Mouse (Mus musculus) heart, embryonic 15.5 days (tissue): ENCODE data around the gene Cd164. TPM values are rescaled to one million over a fixed set of nuclear protein-coding genes. Genes with fewer than 3 reads are reported as not detected.

Source experiments
- ATAC-seq: fragments of 200-750 bp; cut with Nextera tagmentation; replicated peaks from 2 replicates; pipeline ENCODE4 v1.8.0; 2017; ENCODE audit warnings: low read depth, moderate TSS enrichment; ENCODE audit not compliant: insufficient number of reproducible peaks, insufficient read depth, low FRiP score
- H3K27ac ChIP-seq: fragments of 300-500 bp; sonication (generic); 2 replicates; pipeline ENCODE4 v1.5.1; 2015; ENCODE audit warnings: mild to moderate bottlenecking, inconsistent platforms
- H3K27me3 ChIP-seq: fragments of 300-500 bp; sonication (generic); 2 replicates; pipeline ENCODE4 v1.6.1; 2015; ENCODE audit warnings: inconsistent platforms
- H3K36me3 ChIP-seq: fragments of 300-500 bp; sonication (generic); 2 replicates; pipeline ENCODE4 v1.6.1; 2015; ENCODE audit warnings: mild to moderate bottlenecking, inconsistent platforms
- H3K4me1 ChIP-seq: fragments of 300-500 bp; sonication (generic); replicated peaks from 2 replicates; pipeline ENCODE4 v1.6.1; 2015; ENCODE audit warnings: inconsistent platforms
- H3K4me2 ChIP-seq: fragments of 300-500 bp; sonication (generic); 2 replicates; pipeline ENCODE4 v1.6.1; 2015; ENCODE audit warnings: inconsistent platforms, mild to moderate bottlenecking, moderate library complexity
- H3K4me3 ChIP-seq: fragments of 300-500 bp; sonication (generic); 2 replicates; pipeline ENCODE4 v1.5.1; 2015; ENCODE audit warnings: mild to moderate bottlenecking, inconsistent platforms
- H3K9ac ChIP-seq: fragments of 300-500 bp; sonication (generic); 2 replicates; pipeline ENCODE4 v1.6.1; 2015; ENCODE audit warnings: mild to moderate bottlenecking, inconsistent platforms
- H3K9me3 ChIP-seq: fragments of 300-500 bp; sonication (generic); replicated peaks from 2 replicates; pipeline ENCODE4 v1.6.1; 2016; ENCODE audit warnings: inconsistent platforms
- WGBS: fragments of 180-500 bp; shearing (Covaris S2); methylation state at CpG from one replicate; pipeline ENCODE4 v1.1.7; 2015; ENCODE audit warnings: mixed read lengths; 5-methylcytosine and 5-hydroxymethylcytosine counted together
- polyA plus RNA-seq: library from polyadenylated mRNA; unstranded; fragments of >200 nt; fragmentation: Nextera tagmentation; extraction: Ambion mirVana; gene quantifications from 2 replicates; pipeline ENCODE4 v1.2.1, GENCODE M21; 2015

Cd164 gene
- polyA plus RNA-seq, 1 experiment from 2014 or later = 174 TPM

GRCm38 (mm10) chr10:41536714-41537113 is 17.5 kb downstream of the Cd164 start:
- Histone ChIP-seq H3K9me3 (no peaks in the 10 kb centered on the region), H3K4me3 (no peak overlapping the region), H3K4me1 (no peaks in the 10 kb centered on the region), H3K27ac (no peak overlapping the region), H3K27me3 (no peaks in the 10 kb centered on the region), H3K36me3 (peaks cover 42% of the 10 kb centered on the region), H3K4me2 (no peak overlapping the region), H3K9ac (no peak overlapping the region)
- 84% methylated on average over 1 of the region's 1 CpGs for WGBS
- ATAC-seq = no peak

GRCm38 (mm10) chr10:41537226-41537982 is 18.2 kb downstream of the Cd164 start:
- H3K9me3 ChIP-seq = no peaks in the 10 kb centered on the region
- H3K9ac ChIP-seq = no peak overlapping the region
- no peak for ATAC-seq
- H3K4me2 ChIP-seq = no peak overlapping the region
- no peaks in the 10 kb centered on the region for H3K27me3 ChIP-seq
- no peaks in the 10 kb centered on the region for H3K4me1 ChIP-seq
- 92% methylated on average over 4 of the region's 4 CpGs for WGBS
- H3K27ac ChIP-seq = no peak overlapping the region
- peaks cover 41% of the 10 kb centered on the region for H3K36me3 ChIP-seq
- H3K4me3 ChIP-seq = no peak overlapping the region

GRCm38 (mm10) chr10:41537983-41538330 is 18.7 kb downstream of the Cd164 start:
- no peak for ATAC-seq
- H3K4me1 ChIP-seq = no peaks in the 10 kb centered on the region
- peaks cover 35% of the 10 kb centered on the region for H3K36me3 ChIP-seq
- H3K27ac ChIP-seq = no peak overlapping the region
- H3K4me3 ChIP-seq = no peak overlapping the region
- H3K9ac ChIP-seq = no peak overlapping the region
- H3K9me3 ChIP-seq = no peaks in the 10 kb centered on the region
- 93% methylated on average over 3 of the region's 3 CpGs for WGBS
- H3K4me2 ChIP-seq = no peak overlapping the region
- no peaks in the 10 kb centered on the region for H3K27me3 ChIP-seq

- Histone ChIP-seq H3K27me3 (no peaks in the 10 kb centered on the region), H3K4me3 (no peak overlapping the region), H3K9me3 (no peaks in the 10 kb centered on the region), H3K27ac (no peak overlapping the region), H3K36me3 (peaks cover 25% of the 10 kb centered on the region), H3K4me1 (no peaks in the 10 kb centered on the region), H3K9ac (no peak overlapping the region), H3K4me2 (no peak overlapping the region)
- WGBS = 93% methylated on average over 4 of the region's 4 CpGs
- no peak for ATAC-seq
These were observed 19.8 kb downstream of the Cd164 start for GRCm38 (mm10) chr10:41538986-41539385.

GRCm38 (mm10) chr10:41542057-41542456 is 22.8 kb downstream of the Cd164 start:
- Histone ChIP-seq H3K36me3 (peaks cover 2% of the 10 kb centered on the region), H3K9me3 (no peaks in the 10 kb centered on the region), H3K4me2 (no peak overlapping the region), H3K27ac (no peak overlapping the region), H3K4me3 (no peak overlapping the region), H3K4me1 (peaks cover 15% of the 10 kb centered on the region), H3K9ac (no peak overlapping the region), H3K27me3 (no peaks in the 10 kb centered on the region)
- no peak for ATAC-seq
- WGBS = 93% methylated on average over 6 of the region's 6 CpGs

GRCm38 (mm10) chr10:41543439-41543838 is 24.2 kb downstream of the Cd164 start:
- H3K9ac ChIP-seq = no peak overlapping the region
- H3K4me2 ChIP-seq = no peak overlapping the region
- H3K9me3 ChIP-seq = no peaks in the 10 kb centered on the region
- H3K36me3 ChIP-seq = no peaks in the 10 kb centered on the region
- ATAC-seq = no peak
- no peaks in the 10 kb centered on the region for H3K27me3 ChIP-seq
- H3K27ac ChIP-seq = no peak overlapping the region
- WGBS = 78% methylated on average over 4 of the region's 4 CpGs
- H3K4me1 ChIP-seq = peaks cover 15% of the 10 kb centered on the region
- H3K4me3 ChIP-seq = no peak overlapping the region

- Histone ChIP-seq H3K9ac (no peak overlapping the region), H3K4me1 (peaks cover 15% of the 10 kb centered on the region), H3K9me3 (no peaks in the 10 kb centered on the region), H3K36me3 (no peaks in the 10 kb centered on the region), H3K27ac (no peak overlapping the region), H3K4me2 (no peak overlapping the region), H3K4me3 (no peak overlapping the region), H3K27me3 (no peaks in the 10 kb centered on the region)
- ATAC-seq = no peak
- WGBS = 67% methylated on average over 2 of the region's 2 CpGs
These were observed 24.6 kb downstream of the Cd164 start for GRCm38 (mm10) chr10:41543844-41544243.

- ATAC-seq = 0 out of 2 replicates have a peak, but pooled peaks have one; percentile 50
- 11% methylated on average over 7 of the region's 7 CpGs for WGBS
- Histone ChIP-seq H3K4me3 (no peak overlapping the region), H3K36me3 (0 out of 2 replicates have a peak, but pooled peaks cover 3% of the 10 kb centered on the region), H3K4me1 (peaks cover 15% of the 10 kb centered on the region), H3K9ac (no peak overlapping the region), H3K27me3 (no peaks in the 10 kb centered on the region), H3K27ac (0 out of 2 replicates have a peak overlapping the region, but pooled peaks have one; percentile 5), H3K4me2 (no peak overlapping the region), H3K9me3 (peaks cover 7% of the 10 kb centered on the region; the same call in 1 of the 2 replicates)
These were observed 25.4 kb downstream of the Cd164 start for GRCm38 (mm10) chr10:41544481-41545190.

GRCm38 (mm10) chr10:41545224-41545755 is 26.1 kb downstream of the Cd164 start:
- Histone ChIP-seq H3K27ac (no peak overlapping the region), H3K4me3 (no peak overlapping the region), H3K9me3 (peaks cover 7% of the 10 kb centered on the region; the same call in 1 of the 2 replicates), H3K4me2 (no peak overlapping the region), H3K27me3 (no peaks in the 10 kb centered on the region), H3K36me3 (0 out of 2 replicates have a peak, but pooled peaks cover 3% of the 10 kb centered on the region), H3K9ac (no peak overlapping the region), H3K4me1 (peaks cover 15% of the 10 kb centered on the region)
- 59% methylated on average over 7 of the region's 7 CpGs for WGBS
- ATAC-seq = no peak

- Histone ChIP-seq H3K4me2 (no peak overlapping the region), H3K9me3 (peaks cover 7% of the 10 kb centered on the region; the same call in 1 of the 2 replicates), H3K36me3 (0 out of 2 replicates have a peak, but pooled peaks cover 3% of the 10 kb centered on the region), H3K27ac (no peak overlapping the region), H3K4me3 (no peak overlapping the region), H3K4me1 (peaks cover 15% of the 10 kb centered on the region), H3K27me3 (no peaks in the 10 kb centered on the region), H3K9ac (no peak overlapping the region)
- no peak for ATAC-seq
- WGBS = 63% methylated on average over 13 of the region's 13 CpGs
These were observed 27.4 kb downstream of the Cd164 start for GRCm38 (mm10) chr10:41546396-41547165.

- ATAC-seq = no peak
- peaks cover 7% of the 10 kb centered on the region; the same call in 1 of the 2 replicates for H3K9me3 ChIP-seq
- H3K4me1 ChIP-seq = peaks cover 16% of the 10 kb centered on the region
- H3K36me3 ChIP-seq = 0 out of 2 replicates have a peak, but pooled peaks cover 3% of the 10 kb centered on the region
- H3K27ac ChIP-seq = no peak overlapping the region
- H3K9ac ChIP-seq = no peak overlapping the region
- H3K4me3 ChIP-seq = no peak overlapping the region
- WGBS = 75% methylated on average over 7 of the region's 7 CpGs
- H3K27me3 ChIP-seq = no peaks in the 10 kb centered on the region
- H3K4me2 ChIP-seq = no peak overlapping the region
These were observed 31.5 kb downstream of the Cd164 start for GRCm38 (mm10) chr10:41550711-41551110.
